Mouse (Mus musculus) cerebellum, adult 2 months (tissue): ENCODE measurements at regions not wholly inside any gene's neighbourhood (a gene's known extent, or its start where the extent isn't known, plus 50 kb on each side); places are given as distances from the start of the nearest gene placed in this dataset.

Source experiments
- CTCF ChIP-seq: fragments of 200-500 bp; IDR thresholded peaks from 2 replicates; pipeline ENCODE4 v1.5.1; 2011; ENCODE audit warnings: low read depth, mild to moderate bottlenecking, control low read depth, low read length, moderate library complexity, borderline replicate concordance; ENCODE audit not compliant: insufficient read depth
- POLR2A ChIP-seq: fragments of 200-500 bp; IDR thresholded peaks from 2 replicates; pipeline ENCODE4 v1.6.1; 2011; ENCODE audit warnings: low read length, control low read depth, borderline replicate concordance; ENCODE audit not compliant: insufficient read depth

GRCm38 (mm10) chr1:61576758-61577157, 61.9 kb upstream of the Pard3b start:
- TF ChIP-seq CTCF (no peak), POLR2A (no peak)
